Mouse (Mus musculus): ENCODE measurements at regions not wholly inside any gene's neighbourhood (a gene's known extent, or its start where the extent isn't known, plus 50 kb on each side); places are given as distances from the start of the nearest gene placed in this dataset.
A peak's percentile ranks its signal among the peaks of the same experiment; 100 is the strongest.

GRCm38 (mm10) chr3:146337429-146337828, 67.0 kb upstream of the Ssx2ip start:
- DNase-seq: no peak

DNA sequence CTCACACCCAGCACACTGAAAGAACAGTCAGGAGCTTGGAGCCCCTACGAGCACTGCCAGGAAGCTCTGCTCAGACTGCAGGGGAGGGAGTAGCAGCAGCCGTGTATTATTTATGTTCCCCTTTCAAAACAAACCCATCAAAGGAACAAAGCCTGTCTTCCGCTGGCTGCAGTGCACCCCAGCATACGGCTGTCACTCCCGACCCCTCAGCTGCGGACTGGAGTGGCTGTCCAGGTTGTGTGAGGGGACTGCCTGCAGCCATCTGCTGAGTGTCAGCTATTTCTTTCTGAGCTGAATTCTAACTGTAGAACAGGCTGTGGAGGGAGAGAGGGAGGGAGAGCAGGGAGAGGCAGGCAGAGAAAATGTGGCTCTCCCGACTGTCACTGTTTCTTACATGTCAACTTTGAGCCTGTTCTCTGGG, 66.6 kb upstream of the Ssx2ip start:
- no peak for DNase-seq

DNA sequence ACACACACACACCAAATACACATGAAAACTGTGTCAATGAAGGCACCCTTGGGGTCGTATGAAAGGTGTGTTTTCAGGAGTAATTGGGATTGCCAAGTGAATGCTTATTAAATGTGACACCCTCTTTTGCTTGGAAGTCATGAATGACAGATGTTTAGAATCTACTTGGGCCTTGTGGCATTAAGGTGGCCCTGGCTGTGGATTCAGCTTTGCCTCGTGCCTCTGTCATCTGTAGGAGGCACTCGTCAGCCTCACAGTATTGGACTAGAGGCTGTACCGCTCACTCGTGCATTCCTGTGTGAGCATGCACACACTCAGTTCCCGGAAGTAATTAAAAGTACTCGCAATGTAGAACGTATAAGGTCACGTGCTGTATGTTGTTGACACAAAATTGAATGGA, 66.0 kb upstream of the Ssx2ip start:
- no peak for DNase-seq

GRCm38 (mm10) chr3:146340316-146341055, 64.0 kb upstream of the Ssx2ip start:
- no peak for DNase-seq

- no peak for DNase-seq
Measured at GRCm38 (mm10) chr3:146341652-146342340, 62.6 kb upstream of the Ssx2ip start.

- no peak for DNase-seq
Measured at GRCm38 (mm10) chr3:146342727-146343126, 61.7 kb upstream of the Ssx2ip start.

- DNase-seq: peak; percentile 54
Measured at GRCm38 (mm10) chr3:146343649-146344401, 60.6 kb upstream of the Ssx2ip start.

DNA sequence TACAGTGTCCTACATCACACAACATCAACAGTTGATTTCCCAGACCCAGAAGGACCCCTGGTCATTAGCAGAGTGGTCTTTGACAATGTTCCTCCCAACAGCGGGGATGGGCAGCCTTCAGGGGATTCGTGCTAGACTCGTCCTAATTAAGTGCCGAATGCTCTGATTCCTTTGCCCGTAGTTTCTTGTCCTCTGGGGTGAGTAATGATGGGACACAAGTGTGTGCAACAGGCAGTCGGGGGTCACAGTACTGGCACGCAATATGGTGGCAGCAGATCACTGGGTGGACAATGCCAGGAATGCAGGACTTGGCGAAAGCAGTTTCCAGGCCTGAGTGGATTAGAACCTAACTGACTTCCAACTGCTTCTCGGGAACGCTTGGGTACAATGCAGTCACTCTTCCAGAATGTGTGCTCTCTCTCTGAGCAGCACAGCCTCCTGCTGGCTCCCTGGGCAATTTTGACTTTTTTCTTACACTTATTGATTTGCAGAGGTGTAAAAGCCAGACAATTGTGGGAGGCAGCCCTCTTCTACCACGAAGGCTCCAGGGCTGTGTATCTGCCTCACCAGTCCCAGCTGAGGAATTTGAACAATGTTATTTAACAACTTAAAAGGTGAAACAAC, 59.9 kb upstream of the Ssx2ip start:
- no peak for DNase-seq

DNA sequence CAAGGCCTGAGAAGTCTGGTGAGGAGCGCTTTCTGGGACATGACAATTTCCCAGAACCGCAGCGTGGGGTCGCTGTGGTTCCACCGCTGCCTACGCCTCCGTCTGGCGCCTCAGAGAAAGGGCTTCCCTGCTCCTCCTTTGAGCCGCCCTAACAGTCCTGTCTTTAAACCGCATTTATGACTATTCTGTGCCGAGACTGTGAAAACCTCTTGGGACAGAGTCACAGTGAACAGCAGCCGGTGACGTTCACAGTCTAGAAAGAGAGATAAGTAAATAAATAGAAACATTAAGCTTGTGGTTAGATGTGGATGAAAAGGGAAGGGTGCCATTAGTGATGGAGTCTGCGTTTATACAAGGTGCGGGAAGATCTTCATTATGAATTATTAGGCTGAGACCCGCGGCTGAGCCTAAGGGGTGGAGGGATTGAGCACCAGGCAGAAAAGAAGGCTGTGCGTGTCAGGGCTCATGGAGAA, 59.1 kb upstream of the Ssx2ip start:
- peak; percentile 71 for DNase-seq

GRCm38 (mm10) chr3:146345946-146346345, 58.5 kb upstream of the Ssx2ip start:
- DNase-seq: no peak

DNA sequence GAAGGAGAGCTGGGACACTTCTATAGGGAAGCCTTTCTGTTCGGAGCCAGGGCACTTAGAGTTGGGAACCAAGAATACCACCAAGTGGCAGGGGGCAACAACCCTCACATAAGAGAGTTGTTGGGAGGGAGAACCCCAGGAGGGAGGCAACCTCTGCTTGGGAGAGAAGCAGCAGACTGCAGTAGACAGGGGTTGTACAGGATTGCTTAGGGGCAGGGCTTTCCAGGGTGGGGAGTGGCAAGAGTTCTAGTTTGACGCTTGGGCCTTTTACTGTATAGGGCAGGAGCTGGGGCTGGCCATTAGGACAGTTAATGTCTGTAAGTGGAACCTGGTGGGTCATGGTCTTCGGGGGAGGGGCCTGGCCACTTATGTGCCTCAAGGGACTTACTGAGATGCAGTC, 57.1 kb upstream of the Ssx2ip start:
- no peak for DNase-seq

- no peak for DNase-seq
Measured at GRCm38 (mm10) chr3:146348921-146349320, 55.5 kb upstream of the Ssx2ip start.

DNA sequence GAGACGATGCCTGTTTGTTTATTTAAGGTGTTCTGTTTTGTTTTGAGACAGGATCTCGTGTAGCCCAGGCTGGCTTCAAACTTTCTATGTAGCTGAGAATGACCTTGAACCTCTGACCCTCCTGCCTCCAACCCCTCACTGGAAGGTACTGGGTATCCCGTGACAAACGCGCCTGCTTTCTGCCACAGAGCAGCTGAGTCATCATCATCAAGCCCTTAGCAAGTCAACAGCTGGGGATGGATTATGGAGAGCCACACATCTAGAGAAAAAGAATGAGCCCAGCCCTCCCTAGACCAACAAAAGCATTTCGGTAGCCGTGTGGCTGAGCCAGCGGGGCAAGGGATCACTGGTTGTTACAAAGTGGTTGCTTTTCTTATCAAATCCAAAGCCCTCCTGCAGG, 55.0 kb upstream of the Ssx2ip start:
- no peak for DNase-seq

DNA sequence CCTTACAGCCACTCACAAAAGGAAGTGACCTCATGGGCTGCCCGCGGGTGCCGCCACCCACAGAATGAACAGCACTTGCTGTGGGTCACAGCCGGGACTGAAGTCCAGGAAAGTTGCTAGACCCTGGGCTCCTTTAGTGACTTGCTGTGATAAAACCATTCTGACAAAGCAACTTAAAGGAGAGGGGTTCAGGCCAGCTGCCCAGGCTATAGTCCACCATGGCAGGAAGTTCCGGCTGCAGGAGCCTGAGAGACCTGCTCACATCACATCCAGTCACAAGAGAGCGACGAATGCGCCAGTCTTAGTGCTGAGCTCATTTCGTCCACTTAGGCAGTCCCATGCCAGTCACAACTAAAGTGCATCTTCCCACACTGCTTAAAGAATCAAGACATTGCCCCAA, 54.3 kb upstream of the Ssx2ip start:
- no peak for DNase-seq

- DNase-seq: no peak
Measured at GRCm38 (mm10) chr3:146351468-146351867, 53.0 kb upstream of the Ssx2ip start.

DNA sequence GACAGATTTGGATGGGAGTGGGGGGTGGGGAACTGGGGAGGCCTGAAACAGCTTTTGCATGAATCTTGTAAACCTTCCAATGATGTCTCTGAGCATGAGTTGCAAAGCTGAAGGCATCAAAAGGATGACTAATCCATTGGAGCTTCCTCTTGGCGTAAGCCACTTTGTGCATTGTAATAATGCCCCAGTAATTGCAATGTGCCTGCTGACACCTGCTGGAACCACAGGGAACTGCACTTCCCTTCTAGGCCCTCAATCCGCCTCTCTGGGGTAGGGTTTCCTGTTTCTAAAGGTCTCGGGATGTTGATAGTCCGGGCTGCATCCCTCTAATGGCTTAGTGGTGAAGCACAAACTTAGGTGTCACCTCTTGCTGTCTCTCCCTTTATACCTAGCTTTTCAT, 52.3 kb upstream of the Ssx2ip start:
- DNase-seq: peak; percentile 27

- no peak for DNase-seq
Measured at GRCm38 (mm10) chr3:146353961-146354360, 50.5 kb upstream of the Ssx2ip start.
